Comparison of ENCODE assay signal across 9 mouse cellular contexts in genomic region chr2:26585713-26586112, GRCm38 (mm10). TPM values are rescaled to one million over a fixed set of nuclear protein-coding genes. Genes with fewer than 3 reads are reported as not detected.
A peak's percentile ranks its signal among the peaks of the same experiment; 100 is the strongest.
DNase-seq lines count a peak whose midpoint lies in the region; ATAC-seq lines count a peak whose summit lies in the region.
"Had no signal": no experiment of that assay in that cellular context is flagged by ENCODE, and none has a peak within 500 bp of the region (broad histone marks: within the 10 kb centered on the region; RNA-seq: fewer than 3 reads in every experiment).

No protein-coding gene starts in this region.

- peaks cover 20% of the 10 kb centered on the region for H3K4me1 ChIP-seq in kidney, embryonic 14.5 days (ENCODE audit: control insufficient read depth, insufficient read depth, low read length)
- peaks cover 53% of the 10 kb centered on the region for H3K4me1 ChIP-seq in embryonic facial prominence, embryonic 10.5 days
- peaks cover 16% of the 10 kb centered on the region for H3K4me1 ChIP-seq in hindbrain, embryonic 12.5 days
- peaks cover 14% of the 10 kb centered on the region for H3K4me1 ChIP-seq in midbrain, embryonic 13.5 days (replicated peaks)

- H3K27ac ChIP-seq in kidney, embryonic 14.5 days (ENCODE audit: low read depth, low read length) = peak overlapping the region; percentile 27
- peak overlapping the region; percentile 90 for H3K27ac ChIP-seq in embryonic facial prominence, embryonic 10.5 days (replicated peaks)
- peak overlapping the region; percentile 57; the same call in 1 of the 2 replicates for H3K27ac ChIP-seq in hindbrain, embryonic 12.5 days
- H3K27ac ChIP-seq in midbrain, embryonic 13.5 days = peak overlapping the region; percentile 1; the same call in 1 of the 2 replicates

- WGBS in kidney, embryonic 14.5 days = 51% methylated on average over 6 of the region's 6 CpGs
- 64% methylated on average over 6 of the region's 6 CpGs for WGBS in embryonic facial prominence, embryonic 10.5 days
- 79% methylated on average over 6 of the region's 6 CpGs for WGBS in hindbrain, embryonic 12.5 days
- WGBS in midbrain, embryonic 13.5 days = 72% methylated on average over 6 of the region's 6 CpGs

- H3K27me3 ChIP-seq in kidney, embryonic 14.5 days (ENCODE audit: control insufficient read depth, insufficient read depth, low read length) = no peaks in the 10 kb centered on the region
- H3K27me3 ChIP-seq in embryonic facial prominence, embryonic 10.5 days (replicated peaks; ENCODE audit: low read depth, poor library complexity, severe bottlenecking) = peaks cover 4% of the 10 kb centered on the region; the same call in 1 of the 2 replicates
- no peaks in the 10 kb centered on the region for H3K27me3 ChIP-seq in hindbrain, embryonic 12.5 days
- H3K27me3 ChIP-seq in midbrain, embryonic 13.5 days = no peaks in the 10 kb centered on the region

- no peaks in the 10 kb centered on the region; the same call in 1 of the 2 replicates for H3K36me3 ChIP-seq in kidney, embryonic 14.5 days (ENCODE audit: control insufficient read depth, insufficient read depth, low read length)
- 0 out of 2 replicates have a peak, but pooled peaks cover 3% of the 10 kb centered on the region for H3K36me3 ChIP-seq in embryonic facial prominence, embryonic 10.5 days (replicated peaks)
- no peaks in the 10 kb centered on the region for H3K36me3 ChIP-seq in hindbrain, embryonic 12.5 days
- H3K36me3 ChIP-seq in midbrain, embryonic 13.5 days = no peaks in the 10 kb centered on the region

- ATAC-seq in kidney, embryonic 14.5 days (ENCODE audit: low FRiP score, low TSS enrichment) = no peak
- ATAC-seq in hindbrain, embryonic 12.5 days (ENCODE audit: low FRiP score) = no peak
- ATAC-seq in midbrain, embryonic 13.5 days = 0 out of 2 replicates have a peak, but pooled peaks have one; percentile 1

- H3K4me2 ChIP-seq in kidney, embryonic 14.5 days (replicated peaks; ENCODE audit: low read depth, low read length) = no peak overlapping the region
- H3K4me2 ChIP-seq in hindbrain, embryonic 12.5 days (replicated peaks) = no peak overlapping the region
- no peak overlapping the region for H3K4me2 ChIP-seq in midbrain, embryonic 13.5 days (replicated peaks)

- H3K4me3 ChIP-seq in kidney, embryonic 14.5 days (ENCODE audit: low read length) = peak overlapping the region; percentile 66
- H3K4me3 ChIP-seq in embryonic facial prominence, embryonic 10.5 days = peak overlapping the region; percentile 73
- no peak overlapping the region; the same call in 1 of the 2 replicates for H3K4me3 ChIP-seq in hindbrain, embryonic 12.5 days
- 0 out of 2 replicates have a peak overlapping the region, but pooled peaks have one; percentile 53 for H3K4me3 ChIP-seq in midbrain, embryonic 13.5 days (replicated peaks)

- H3K9ac ChIP-seq in kidney, embryonic 14.5 days (ENCODE audit: low read depth, low read length) = peak overlapping the region; percentile 81; the same call in 1 of the 2 replicates
- no peak overlapping the region for H3K9ac ChIP-seq in hindbrain, embryonic 12.5 days
- H3K9ac ChIP-seq in midbrain, embryonic 13.5 days (replicated peaks) = peak overlapping the region; percentile 23; the same call in 1 of the 2 replicates

- DNase-seq in kidney, postnatal 25 days = no peak
- no peak for DNase-seq in embryonic facial prominence, embryonic 10.5 days (ENCODE audit: low spot score)
- DNase-seq in urinary bladder, postnatal 14 days (ENCODE audit: low spot score) = no peak
- DNase-seq in right cerebral cortex, postnatal 10 days (ENCODE audit: low spot score in 2 of 2) = no peak
- DNase-seq in layer of hippocampus, postnatal 36 days = no peak

- H3K9me3 ChIP-seq in kidney, embryonic 14.5 days (ENCODE audit: control insufficient read depth, low read length) = no peaks in the 10 kb centered on the region
- no peaks in the 10 kb centered on the region for H3K9me3 ChIP-seq in embryonic facial prominence, embryonic 10.5 days
- no peaks in the 10 kb centered on the region for H3K9me3 ChIP-seq in hindbrain, embryonic 12.5 days (replicated peaks)
- H3K9me3 ChIP-seq in midbrain, embryonic 13.5 days = no peaks in the 10 kb centered on the region

RNA-seq across cellular contexts. Expression of gene Gm20532, which starts 0.7 kb away (rescaled TPM):
- not detected in 2 replicates for polyA plus RNA-seq in kidney, embryonic 14.5 days (2014; fragmentation: Nextera tagmentation; extraction: Ambion mirVana)
- not detected in 2 replicates for polyA plus RNA-seq in embryonic facial prominence, embryonic 10.5 days (2016; fragmentation: Nextera tagmentation; extraction: Ambion mirVana)
- polyA plus RNA-seq in hindbrain, embryonic 12.5 days (2016; fragmentation: Nextera tagmentation; extraction: Ambion mirVana) = not detected in 2 replicates
- polyA plus RNA-seq in midbrain, embryonic 13.5 days (2015; fragmentation: Nextera tagmentation; extraction: Ambion mirVana) = not detected in 2 replicates
- not detected for total RNA-seq in layer of hippocampus, postnatal 36 days (2021)
- total RNA-seq: heart, postnatal 36 days had no signal

RNA-seq across cellular contexts. Expression of gene Egfl7, which starts 5.9 kb away (rescaled TPM):
- 172 and 194 TPM in 2 replicates for polyA plus RNA-seq in kidney, embryonic 14.5 days (2014; fragmentation: Nextera tagmentation; extraction: Ambion mirVana)
- 93.2 and 96.6 TPM in 2 replicates for polyA plus RNA-seq in embryonic facial prominence, embryonic 10.5 days (2016; fragmentation: Nextera tagmentation; extraction: Ambion mirVana)
- 61.4 and 72.1 TPM in 2 replicates for polyA plus RNA-seq in hindbrain, embryonic 12.5 days (2016; fragmentation: Nextera tagmentation; extraction: Ambion mirVana)
- 44.9 and 55.9 TPM in 2 replicates for polyA plus RNA-seq in midbrain, embryonic 13.5 days (2015; fragmentation: Nextera tagmentation; extraction: Ambion mirVana)
- 10 to 100 TPM; 55.1 to 56.1 TPM for total RNA-seq in layer of hippocampus, postnatal 36 days (2021)

RNA-seq across cellular contexts. Expression of gene Agpat2, which starts 18.5 kb away (rescaled TPM):
- 30.0 and 41.4 TPM in 2 replicates for polyA plus RNA-seq in kidney, embryonic 14.5 days (2014; fragmentation: Nextera tagmentation; extraction: Ambion mirVana)
- polyA plus RNA-seq in embryonic facial prominence, embryonic 10.5 days (2016; fragmentation: Nextera tagmentation; extraction: Ambion mirVana) = 12.4 and 12.9 TPM in 2 replicates
- polyA plus RNA-seq in hindbrain, embryonic 12.5 days (2016; fragmentation: Nextera tagmentation; extraction: Ambion mirVana) = 11.7 and 13.1 TPM in 2 replicates
- polyA plus RNA-seq in midbrain, embryonic 13.5 days (2015; fragmentation: Nextera tagmentation; extraction: Ambion mirVana) = 4.0 and 5.3 TPM in 2 replicates
- total RNA-seq in layer of hippocampus, postnatal 36 days (2021) = 1 to 10 TPM; 1.3 to 2.3 TPM

RNA-seq across cellular contexts. Expression of gene Fam69b, which starts 42.5 kb away (rescaled TPM):
- 30.3 and 39.1 TPM in 2 replicates for polyA plus RNA-seq in kidney, embryonic 14.5 days (2014; fragmentation: Nextera tagmentation; extraction: Ambion mirVana)
- 39.9 and 43.8 TPM in 2 replicates for polyA plus RNA-seq in embryonic facial prominence, embryonic 10.5 days (2016; fragmentation: Nextera tagmentation; extraction: Ambion mirVana)
- polyA plus RNA-seq in hindbrain, embryonic 12.5 days (2016; fragmentation: Nextera tagmentation; extraction: Ambion mirVana) = 70.1 and 73.7 TPM in 2 replicates
- 112 and 118 TPM in 2 replicates for polyA plus RNA-seq in midbrain, embryonic 13.5 days (2015; fragmentation: Nextera tagmentation; extraction: Ambion mirVana)
- total RNA-seq in layer of hippocampus, postnatal 36 days (2021) = 10 to 100 TPM; 73.2 to 77.5 TPM

Comparison
In these comparisons a context has a peak if more than half of its experiments do, and no peak if none do; other contexts are left out.
1. H3K27ac ChIP-seq: peak in every context shown above with its lines; median percentile 90 in embryonic facial prominence, embryonic 10.5 days; 57 in hindbrain, embryonic 12.5 days; 27 in kidney, embryonic 14.5 days; 1 in midbrain, embryonic 13.5 days.